Mouse (Mus musculus): ENCODE measurements at regions not wholly inside any gene's neighbourhood (a gene's known extent, or its start where the extent isn't known, plus 50 kb on each side); places are given as distances from the start of the nearest gene placed in this dataset.

DNA sequence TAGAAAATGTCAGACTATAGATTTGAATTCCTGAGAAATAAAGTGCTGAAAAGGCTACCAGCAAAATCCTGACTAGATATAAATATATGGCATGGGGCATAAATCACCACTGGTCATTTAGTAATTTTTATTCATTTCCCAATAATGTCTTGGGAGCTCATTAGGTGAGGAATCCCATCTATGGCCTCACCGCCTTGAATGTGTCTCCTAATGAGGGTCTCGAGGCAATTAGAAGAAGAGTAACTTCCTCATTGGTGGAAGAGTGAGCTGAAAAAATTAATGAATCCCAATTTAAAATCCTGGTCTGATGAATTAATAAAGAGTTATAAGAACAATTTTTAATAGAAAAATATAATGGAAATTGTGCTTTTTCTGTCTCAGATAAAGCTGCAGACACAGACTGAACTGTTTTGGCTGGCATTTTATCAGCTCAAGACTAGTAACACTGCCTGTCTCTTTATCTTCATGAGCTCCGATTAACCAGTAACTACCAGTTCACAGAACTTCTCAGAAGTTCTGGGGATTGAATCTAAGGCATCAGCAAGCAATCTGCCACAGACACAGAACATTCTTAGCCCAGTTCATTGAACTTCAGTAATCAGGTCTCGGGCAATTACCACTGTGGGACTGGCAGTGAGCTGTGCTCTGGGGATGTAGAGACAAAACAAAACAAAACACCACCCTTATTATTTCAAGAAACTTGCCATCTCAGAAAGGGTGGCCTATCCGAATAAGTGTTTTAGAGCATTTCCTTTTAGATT, 170.7 kb downstream of the Plpp3 start:
- DNase-seq (ENCODE audit: low spot score in 2 of 2) = no peak

DNA sequence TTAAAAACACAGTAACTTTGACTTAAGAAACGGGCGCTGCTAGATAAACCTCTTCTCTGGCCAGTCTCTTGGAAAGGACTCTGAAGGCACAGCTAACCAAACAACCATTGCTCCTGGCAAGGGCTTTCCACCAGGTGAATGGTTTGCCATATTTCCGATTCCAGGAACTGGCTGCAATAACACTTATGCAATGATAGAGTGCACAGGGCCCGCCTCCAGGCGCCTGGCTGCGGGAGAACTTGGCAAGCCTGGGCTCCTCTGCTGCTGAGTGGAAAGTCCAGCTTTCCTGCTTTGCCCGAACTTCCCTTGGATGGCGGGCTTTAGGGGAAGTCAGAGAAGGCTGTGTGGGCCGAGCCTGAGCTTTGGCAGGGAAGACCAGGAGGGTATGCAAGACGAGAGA, 171.6 kb downstream of the Plpp3 start:
- no peak for DNase-seq (ENCODE audit: low spot score in 2 of 2)

DNA sequence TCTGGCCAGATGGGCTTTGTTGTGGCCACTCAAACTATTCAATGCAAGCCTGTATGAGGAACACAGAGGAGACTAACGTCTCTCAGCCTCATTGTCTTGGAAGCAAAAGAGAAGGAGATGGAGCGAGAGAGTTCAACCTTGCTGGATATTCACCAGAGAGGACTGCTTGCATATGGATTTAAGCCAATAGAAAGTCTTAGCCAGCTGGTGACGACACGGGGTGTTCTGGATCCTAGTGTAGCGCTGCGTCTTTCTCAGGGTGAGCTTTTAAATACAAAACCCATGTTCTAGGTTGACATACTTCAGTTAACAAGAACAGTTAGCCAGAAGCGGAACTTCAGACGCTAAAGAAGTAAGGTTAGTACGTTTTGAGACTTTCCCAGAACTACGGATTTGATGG, 174.9 kb downstream of the Plpp3 start:
- no peak for DNase-seq (ENCODE audit: low spot score in 2 of 2)

DNA sequence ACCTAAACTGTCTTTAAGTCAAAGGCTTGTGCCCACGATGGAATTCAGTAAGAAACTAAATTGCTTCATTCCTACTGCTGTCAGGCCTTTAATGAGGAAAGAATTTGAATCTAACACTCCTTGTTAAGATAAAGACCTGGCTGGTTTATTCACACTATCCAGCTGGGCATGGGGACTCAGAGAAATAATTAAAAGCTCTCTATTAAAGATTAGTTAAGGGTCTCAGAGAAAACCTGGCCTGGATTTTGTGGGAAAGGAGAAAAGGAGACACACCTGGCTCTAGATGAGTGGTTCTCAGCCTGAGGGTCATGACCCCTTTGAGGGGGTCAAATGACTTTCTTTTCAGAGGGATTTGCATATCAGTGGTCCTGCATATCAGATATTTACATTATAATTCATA, 178.7 kb downstream of the Plpp3 start:
- DNase-seq (ENCODE audit: low spot score in 2 of 2) = no peak

DNA sequence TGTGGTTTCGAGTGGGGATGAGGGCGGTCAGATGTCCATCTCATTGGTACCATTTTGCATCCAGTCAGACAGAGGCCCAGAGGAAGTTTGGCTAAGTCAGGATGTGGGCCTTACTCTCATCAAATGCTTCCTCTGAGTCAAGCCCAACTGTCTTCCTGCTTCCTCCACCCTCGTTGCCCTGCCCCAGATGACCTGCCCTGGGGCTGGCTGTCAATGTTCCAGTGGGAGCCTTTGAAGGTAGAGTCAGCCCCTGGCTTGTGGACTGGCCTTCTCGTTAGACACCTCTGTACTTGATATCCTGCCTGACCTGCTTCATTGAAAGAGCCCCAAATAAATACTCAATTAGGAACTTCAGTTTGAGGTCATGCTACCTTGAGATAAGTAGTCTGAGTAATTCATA, 179.4 kb downstream of the Plpp3 start:
- no peak for DNase-seq (ENCODE audit: low spot score in 2 of 2)

DNA sequence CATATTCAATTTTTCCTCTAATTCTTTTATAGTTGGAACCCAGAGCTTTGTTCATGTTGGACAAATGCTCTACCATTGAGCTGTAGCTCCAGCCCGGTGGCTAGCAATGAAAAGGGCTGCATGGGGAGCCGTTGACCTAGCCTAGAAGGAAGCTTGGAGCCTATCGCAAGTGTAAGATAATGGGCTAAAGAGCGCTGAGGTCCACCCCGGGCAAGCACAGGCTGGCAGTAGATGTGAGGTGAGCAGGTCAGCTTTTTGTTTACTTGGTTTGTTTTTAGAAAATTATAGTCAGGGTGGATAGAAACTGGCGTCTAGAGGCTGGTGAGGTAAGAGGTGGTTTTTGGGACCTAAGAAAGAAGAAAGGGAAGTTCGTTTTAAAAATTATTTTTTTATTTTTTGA, 181.0 kb downstream of the Plpp3 start:
- no peak for DNase-seq (ENCODE audit: low spot score in 2 of 2)

DNA sequence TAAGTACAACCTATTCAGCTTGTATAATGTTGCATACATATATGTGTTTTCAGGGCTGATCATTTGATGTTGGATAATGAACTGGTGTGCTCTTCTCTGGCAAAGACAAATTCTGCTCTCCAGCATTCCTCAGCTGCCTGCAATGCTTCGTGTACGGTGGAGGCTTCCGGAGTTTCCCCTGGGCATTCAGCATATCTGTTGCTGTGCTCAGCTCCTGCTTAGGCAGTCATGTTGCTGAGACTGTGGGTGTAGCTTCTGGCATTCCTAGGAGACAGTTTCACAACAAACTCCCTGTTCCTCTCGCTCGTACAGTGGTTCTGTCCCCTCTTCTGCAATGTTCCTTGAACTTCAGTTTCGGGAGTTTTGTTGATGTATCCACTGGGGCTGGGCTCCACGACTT, 181.7 kb downstream of the Plpp3 start:
- peak; percentile 20 to 21 for DNase-seq (ENCODE audit: low spot score in 2 of 2)

DNA sequence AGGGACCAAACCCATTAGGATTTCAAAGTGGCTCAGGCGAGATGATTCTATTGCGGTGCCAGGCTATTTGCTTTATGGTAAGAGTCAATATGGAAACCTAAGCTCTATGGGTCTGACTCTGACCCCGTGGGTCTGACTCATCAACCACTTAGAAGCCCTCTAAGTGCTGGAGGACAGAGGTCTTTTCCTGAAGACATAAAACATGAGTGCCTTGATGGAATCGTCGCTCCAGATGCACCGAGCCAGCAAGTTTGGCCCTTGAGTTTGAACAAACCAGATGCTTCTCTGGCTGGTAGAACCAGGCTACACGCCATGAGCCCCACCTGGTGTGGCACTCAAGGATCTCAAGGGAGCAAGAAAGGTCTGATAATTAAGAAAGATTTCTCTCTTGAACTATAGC, 184.1 kb downstream of the Plpp3 start:
- DNase-seq (ENCODE audit: low spot score in 2 of 2) = no peak

DNA sequence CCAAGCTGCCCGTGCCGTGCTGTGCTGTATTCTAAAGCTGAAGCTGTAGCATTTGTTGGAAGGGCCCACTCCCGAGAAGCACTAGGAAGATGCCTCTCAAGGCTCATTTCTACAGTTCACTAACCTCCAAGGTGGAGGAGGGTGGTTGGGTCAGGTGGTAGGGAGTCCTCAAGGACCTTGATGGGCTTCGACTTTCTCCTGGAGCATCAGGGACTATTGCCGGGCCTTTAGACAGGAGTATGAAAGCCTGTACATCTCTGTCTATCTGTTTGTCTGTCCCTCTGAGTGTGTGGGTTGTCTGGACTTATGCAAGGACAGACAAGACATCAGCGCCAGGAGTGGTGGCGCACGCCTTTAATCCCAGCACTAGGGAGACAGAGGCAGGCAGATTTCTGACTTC, 189.7 kb downstream of the Plpp3 start:
- DNase-seq (ENCODE audit: low spot score in 2 of 2) = no peak

DNA sequence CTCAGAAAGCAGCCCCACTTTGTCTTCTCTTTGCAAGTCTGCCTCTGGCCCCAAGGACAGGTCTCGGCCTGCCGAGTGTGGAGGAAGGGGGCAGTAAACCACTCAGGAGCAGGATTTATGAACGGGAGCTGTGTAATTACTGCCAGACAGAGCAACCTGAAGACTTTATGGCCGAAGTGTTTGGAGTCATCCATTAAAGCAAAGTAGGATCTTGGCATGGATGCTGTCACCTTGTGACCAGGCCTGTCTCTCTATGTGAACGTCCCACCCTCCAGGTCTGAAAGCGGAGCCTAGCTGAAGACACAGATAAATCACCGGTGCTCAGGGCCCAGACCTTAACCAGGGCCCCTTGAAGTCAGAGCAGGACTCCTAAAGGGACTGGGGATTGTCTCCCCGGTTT, 190.8 kb downstream of the Plpp3 start:
- no peak for DNase-seq (ENCODE audit: low spot score in 2 of 2)

DNA sequence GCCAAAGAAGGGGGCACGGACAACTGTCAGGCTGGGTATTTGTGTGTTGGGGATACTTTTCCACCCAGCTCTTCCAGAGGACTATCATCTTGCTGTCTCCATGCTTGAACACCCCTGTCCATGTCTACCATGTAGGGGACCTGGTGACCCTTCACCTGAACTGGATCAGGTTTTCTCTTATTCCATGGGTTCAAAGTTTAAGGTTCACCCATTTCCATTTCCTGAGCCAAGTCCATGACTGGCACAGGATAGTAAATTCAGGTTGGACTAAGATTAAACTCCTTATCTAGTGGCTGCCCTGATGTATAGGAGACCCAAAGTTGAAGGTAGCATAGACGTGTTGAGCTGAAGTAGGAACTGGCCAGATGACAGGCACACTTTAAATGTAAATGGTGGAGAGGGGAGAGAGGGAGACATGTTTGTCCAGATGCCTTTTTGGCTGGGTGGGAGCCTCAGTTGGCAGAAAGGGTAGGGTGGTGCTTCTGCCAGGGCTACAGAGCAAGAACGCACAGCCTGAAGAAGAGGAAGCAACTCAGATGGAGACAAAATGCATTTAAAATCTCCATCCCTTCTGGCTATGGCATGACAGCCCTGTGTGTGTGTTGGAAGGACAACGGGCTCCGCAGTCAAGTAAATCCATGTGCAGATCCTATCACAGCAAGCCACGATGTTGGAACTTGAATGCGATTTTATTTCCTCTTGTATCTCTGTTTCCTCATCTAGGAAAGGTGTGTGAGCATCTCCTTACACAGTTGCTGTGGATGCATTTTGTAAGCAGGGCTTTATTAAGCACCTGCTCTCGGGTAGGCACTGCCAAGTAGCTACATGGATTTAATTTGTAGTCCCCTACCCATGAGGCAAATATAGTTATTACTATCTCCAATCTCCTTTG, 192.4 kb downstream of the Plpp3 start:
- DNase-seq (ENCODE audit: low spot score in 2 of 2) = no peak

DNA sequence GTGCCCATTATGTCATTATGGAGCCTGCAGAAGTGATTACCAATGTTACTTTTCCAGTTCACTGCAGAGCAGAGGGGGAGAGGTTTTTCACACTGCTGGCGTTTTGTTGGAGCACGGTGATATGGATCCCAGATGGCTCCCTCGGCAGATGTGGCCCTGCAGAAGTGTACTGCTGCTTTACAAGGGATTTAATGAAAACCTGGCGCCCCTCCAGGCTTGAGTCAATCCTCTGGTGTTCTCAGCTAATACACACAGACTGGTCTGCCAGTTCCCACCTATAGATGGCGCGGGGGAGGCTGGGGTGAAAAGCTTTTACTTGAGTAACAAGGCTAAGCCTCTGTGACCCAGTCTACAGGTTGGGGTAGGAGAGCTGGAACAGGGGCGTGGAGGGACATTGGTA, 195.2 kb downstream of the Plpp3 start:
- no peak for DNase-seq (ENCODE audit: low spot score in 2 of 2)

DNA sequence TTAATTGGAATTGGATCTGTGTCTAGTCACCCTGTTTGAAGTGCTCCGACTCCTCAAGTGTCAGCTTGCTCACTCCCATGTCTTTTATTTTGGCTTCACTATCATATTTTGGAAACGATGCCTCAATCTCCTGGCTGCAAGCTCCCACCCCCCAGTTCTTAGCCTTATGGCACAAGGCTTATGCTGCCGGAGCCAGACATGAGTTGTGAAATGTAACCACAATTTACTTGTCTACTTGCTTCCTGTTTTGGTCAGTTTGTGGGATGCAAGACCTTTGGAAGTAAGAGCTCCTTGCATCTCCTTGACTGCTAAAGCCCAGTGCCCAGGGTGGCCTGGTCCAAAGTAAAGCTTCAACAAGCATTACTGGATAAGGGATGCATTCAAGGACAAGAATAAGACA, 195.8 kb downstream of the Plpp3 start:
- DNase-seq (ENCODE audit: low spot score in 2 of 2) = no peak

DNA sequence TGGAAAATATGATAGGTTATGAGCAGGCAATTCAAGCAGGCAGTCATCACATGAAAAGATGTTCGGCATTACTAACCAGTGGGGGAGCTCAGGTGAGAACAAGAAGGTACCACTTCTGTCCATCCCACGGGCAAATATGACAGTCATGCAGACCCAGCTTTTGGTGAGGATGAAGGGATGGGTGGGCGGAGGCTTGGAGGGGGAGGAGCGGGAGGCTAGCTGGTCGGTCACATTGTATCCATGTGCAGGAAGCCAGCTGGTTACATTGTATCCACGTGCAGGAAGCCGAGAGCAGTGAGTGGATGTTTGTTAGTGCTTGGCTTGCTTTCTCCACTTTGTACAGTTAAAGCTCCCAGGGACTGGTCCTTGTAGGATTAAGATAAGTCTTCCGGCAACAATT, 196.9 kb downstream of the Plpp3 start:
- DNase-seq (ENCODE audit: low spot score in 2 of 2) = no peak

DNA sequence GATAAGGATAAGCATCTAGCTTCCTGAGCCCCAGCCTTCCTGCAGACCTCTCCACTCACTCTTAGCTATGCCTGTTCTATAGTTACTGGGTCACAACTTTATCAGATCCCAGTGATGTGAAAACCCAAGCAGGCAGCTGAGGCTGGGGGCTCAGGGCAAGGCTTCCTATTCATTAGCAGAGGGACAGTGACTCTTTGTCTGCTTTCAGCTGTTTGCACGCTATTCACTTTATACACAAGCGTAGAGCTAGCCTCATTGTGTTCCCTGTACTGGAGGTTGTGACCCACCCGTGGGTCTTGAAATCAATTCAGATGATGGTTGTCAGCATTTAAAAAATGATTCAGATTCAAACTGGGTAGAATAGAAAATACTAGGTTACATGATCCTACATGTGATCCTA, 199.5 kb downstream of the Plpp3 start:
- no peak for DNase-seq (ENCODE audit: low spot score in 2 of 2)

DNA sequence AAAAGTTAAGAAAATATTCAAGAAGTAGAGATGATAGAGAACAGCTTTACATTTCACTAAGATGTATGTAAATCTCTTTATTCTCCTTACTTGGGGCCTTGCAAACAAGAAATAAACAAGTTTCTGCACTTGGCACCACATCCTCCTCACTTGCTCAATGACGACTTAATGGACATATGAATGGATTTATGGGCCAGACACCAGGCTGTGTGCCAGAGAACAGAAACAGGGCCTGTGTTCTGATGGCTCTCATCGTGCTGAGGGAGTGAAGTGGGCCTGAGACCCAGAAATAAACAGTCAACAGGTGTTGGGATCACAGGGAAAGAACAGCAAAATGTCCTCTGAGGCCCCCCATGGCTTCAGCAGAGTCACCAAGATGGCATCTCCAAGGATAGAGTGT, 201.6 kb downstream of the Plpp3 start:
- no peak for DNase-seq (ENCODE audit: low spot score in 2 of 2)

DNA sequence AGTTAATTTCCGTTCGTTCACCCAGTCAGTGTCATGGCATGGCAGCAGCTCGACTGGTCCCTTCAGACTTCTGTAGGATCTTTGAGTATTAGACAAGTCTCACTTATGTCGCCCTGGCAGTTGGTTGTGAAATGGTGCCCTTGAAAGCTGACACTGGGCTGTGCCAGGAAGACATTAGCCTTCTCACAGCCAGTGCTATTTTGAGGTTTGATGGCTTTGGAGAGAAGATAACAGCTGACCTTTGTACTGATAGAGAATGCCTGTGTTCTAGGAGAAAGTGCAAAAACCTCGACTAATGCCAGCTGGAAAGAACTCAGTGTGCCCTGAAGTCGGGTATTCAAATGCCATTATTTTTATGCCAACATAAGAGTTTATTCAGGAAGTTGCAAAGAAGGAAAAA, 207.3 kb downstream of the Plpp3 start:
- DNase-seq (ENCODE audit: low spot score in 2 of 2) = no peak

DNA sequence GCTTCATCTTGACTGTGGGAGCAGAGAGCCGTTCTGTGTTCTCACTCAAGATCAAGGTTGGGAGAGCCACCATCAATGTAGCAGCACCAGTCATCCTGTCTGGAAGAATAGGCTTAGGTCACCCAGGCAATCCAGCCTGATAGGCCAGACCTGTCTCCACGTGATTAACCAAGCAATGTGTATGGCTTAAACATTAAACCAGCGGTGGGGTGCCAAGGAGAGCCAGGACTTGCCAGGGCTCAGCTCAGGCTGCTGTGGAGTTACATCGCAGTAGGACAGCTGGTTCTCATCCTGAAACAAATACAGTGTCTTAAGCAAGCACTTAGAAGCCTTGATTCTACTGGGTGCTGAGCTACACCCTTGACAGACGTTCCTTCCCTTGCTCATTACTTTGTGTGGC, 207.9 kb downstream of the Plpp3 start:
- no peak for DNase-seq (ENCODE audit: low spot score in 2 of 2)

DNA sequence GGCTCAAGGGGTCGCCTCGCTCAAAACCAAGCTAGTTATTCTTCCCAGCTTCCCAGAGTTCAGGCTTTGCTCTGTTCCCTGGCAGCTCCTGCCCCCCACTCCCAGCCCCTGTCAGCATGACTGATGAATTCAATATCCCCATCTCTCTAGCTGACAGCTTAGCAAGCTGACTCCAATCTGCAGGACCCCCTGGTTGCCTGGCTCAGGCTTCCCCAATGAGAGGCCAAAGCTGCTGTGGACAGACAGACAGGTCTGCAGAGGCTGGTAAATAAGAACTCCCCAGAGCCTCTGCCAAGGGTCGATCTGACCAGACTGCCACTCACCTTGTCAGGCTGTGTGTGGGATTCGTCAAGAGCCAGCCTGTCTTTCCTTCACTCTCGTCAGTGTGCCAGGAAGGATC, 219.4 kb downstream of the Plpp3 start:
- no peak for DNase-seq (ENCODE audit: low spot score in 2 of 2)

DNA sequence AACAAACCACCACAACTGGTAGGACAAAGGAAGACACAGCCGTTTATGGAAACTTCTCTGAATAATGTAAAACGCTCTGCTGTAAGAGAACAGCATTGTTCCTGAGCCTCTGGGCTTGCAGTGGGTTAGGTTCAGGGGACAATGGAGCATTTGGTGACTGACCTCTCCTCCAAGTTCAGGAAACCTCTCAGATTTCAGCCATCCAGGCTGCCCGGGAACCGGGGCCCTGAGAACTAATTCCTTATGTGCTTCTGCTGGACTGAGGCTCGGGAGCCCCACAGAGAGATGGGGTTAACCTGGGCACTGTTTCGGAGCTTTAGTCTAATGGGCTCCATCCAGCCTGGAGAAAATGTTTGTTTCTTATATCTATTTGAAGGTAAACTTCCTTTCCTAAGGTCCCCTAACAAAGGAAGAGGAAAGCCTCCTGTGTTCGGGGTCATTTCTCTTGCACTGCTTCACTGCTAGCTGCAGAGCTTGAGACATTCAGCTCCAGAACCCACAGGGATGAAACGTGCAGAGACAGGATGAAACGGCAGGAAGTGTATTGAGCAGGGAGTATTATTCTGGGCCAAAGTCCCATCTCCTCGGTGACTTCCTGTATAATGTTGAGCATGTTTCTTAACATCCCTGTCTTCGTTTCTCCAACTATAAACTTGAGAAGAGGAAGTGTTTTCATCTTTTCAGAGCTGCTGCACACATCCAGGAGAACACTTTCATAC, 220.5 kb downstream of the Plpp3 start:
- DNase-seq (ENCODE audit: low spot score in 2 of 2) = no peak

DNA sequence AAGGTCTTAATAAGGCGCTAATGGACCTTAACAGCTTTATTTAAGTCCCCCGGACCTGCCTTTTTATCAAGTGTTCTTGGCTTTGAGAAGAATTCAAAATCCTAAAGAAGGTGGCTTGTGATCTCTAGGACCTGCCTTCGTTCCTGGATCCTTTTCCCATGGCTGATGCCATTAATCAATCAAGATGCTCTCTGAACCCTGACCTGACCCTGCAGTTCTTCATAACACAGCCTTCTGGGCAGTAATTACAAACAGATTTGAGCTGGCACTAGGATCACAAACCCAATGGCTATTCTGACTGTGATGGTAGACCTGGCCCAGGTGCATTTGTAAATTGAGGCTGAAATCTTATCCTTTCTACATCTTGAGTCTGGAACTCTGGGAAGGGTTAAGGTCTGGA, 227.7 kb downstream of the Plpp3 start:
- no peak for DNase-seq (ENCODE audit: low spot score in 2 of 2)

DNA sequence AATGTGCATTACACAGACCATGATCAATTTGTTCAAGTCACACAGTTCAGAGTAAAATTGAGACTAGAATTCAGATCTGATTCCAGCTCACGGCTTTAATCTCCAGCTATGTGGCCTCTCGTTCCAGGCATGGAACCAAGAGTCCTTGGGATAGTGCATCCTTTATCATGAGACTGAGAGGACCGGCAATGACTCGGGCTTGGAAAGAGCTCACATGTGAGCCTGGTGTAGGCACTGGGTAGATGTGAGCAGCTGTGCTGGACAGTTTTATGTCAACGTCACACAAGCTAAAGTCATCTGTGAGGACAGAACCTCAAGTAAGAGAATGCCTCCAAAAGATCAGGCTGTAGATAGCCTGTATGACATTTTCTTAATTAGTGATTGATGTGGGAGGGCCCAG, 228.3 kb downstream of the Plpp3 start:
- DNase-seq (ENCODE audit: low spot score in 2 of 2) = no peak

DNA sequence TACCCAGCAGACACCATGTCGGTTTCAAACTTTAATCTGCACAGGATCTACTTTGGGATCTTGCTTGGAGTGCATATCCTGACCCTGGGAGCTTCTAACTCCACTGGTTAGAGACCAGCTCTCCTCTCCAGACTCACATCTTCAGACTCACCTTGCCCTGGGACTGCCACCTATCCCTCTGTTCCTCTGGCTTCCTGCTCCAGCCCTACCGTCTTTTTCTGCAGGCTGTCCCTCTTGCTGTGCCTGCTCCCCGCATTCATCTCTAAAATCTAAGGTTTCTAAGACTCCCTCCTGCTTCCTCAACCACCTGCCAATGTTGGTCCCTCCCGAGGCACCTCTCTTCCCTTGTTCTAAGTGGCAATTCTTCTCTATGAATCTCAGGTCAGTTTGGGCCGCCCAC, 233.2 kb downstream of the Plpp3 start:
- no peak for DNase-seq (ENCODE audit: low spot score in 2 of 2)

All from right cerebral cortex, adult 2 months (tissue).